Mouse (Mus musculus) embryonic facial prominence, embryonic 10.5 days (tissue): ENCODE results near the gene Rubcn. TPM values are rescaled to one million over a fixed set of nuclear protein-coding genes. Genes with fewer than 3 reads are reported as not detected.
"Not testable (repeated sequence)": the region's sequence is repeated elsewhere in the genome, so short reads cannot be mapped to it uniquely, and the experiment has no call there.

Experiments
- DNase-seq: peaks from one replicate; pipeline ENCODE4 v3.0.0-alpha.2; 2017; ENCODE audit warnings: low spot score
- H3K27ac ChIP-seq: fragments of 300-500 bp; sonication (generic); replicated peaks from 2 replicates; pipeline ENCODE4 v1.5.1; 2016; ENCODE audit warnings: mild to moderate bottlenecking
- H3K27me3 ChIP-seq: fragments of 300-500 bp; sonication (generic); replicated peaks from 2 replicates; pipeline ENCODE4 v1.6.1; 2016; ENCODE audit warnings: low read depth, mild to moderate bottlenecking; ENCODE audit not compliant: poor library complexity, severe bottlenecking
- H3K36me3 ChIP-seq: fragments of 300-500 bp; sonication (generic); replicated peaks from 2 replicates; pipeline ENCODE4 v1.6.1; 2016; ENCODE audit warnings: mild to moderate bottlenecking, moderate library complexity
- H3K4me1 ChIP-seq: fragments of 300-500 bp; sonication (generic); 2 replicates; pipeline ENCODE4 v1.6.1; 2016
- H3K4me3 ChIP-seq: fragments of 300-500 bp; sonication (generic); 2 replicates; pipeline ENCODE4 v1.5.1; 2016; ENCODE audit warnings: mild to moderate bottlenecking, moderate library complexity
- H3K9me3 ChIP-seq: fragments of 300-500 bp; sonication (generic); 2 replicates; pipeline ENCODE4 v1.6.1; 2016; ENCODE audit warnings: mild to moderate bottlenecking
- WGBS: fragments of 180-500 bp; shearing (Covaris S2); methylation state at CpG from one replicate; pipeline ENCODE4 v1.1.7; 2016; 5-methylcytosine and 5-hydroxymethylcytosine counted together
- polyA plus RNA-seq: library from polyadenylated mRNA; unstranded; fragments of >200 nt; fragmentation: Nextera tagmentation; extraction: Ambion mirVana; gene quantifications from 2 replicates; pipeline ENCODE4 v1.2.1, GENCODE M21; 2016

Rubcn gene
- polyA plus RNA-seq, 1 experiment from 2014 or later = 17.7 TPM

DNA sequence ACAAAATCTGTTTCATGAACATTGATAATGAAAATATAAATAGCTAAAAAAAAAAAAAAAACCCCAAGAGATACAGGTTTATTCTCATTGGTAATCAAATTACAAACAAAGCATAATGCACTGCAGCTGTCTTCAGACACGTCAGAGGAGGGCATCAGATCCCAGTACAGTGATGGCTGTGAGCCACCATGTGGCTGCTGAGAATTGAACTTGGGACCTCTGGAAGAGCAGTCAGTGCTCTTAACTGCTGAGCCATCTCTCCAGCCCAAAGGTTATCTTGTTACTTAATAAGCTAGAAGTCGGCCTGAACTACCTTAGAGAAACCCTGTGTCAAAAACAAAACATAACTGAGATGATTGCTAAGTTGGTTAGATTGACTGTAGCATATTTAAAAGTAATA lies 12.3 kb upstream of the Rubcn start:
- no peaks in the 10 kb centered on the region for H3K4me1 ChIP-seq
- no peak overlapping the region for H3K4me3 ChIP-seq
- H3K27ac ChIP-seq = no peak overlapping the region
- WGBS = 69% methylated on average over 2 of the region's 2 CpGs
- DNase-seq = no peak
- no peaks in the 10 kb centered on the region for H3K27me3 ChIP-seq
- no peaks in the 10 kb centered on the region for H3K9me3 ChIP-seq
- H3K36me3 ChIP-seq = peaks cover 87% of the 10 kb centered on the region

DNA sequence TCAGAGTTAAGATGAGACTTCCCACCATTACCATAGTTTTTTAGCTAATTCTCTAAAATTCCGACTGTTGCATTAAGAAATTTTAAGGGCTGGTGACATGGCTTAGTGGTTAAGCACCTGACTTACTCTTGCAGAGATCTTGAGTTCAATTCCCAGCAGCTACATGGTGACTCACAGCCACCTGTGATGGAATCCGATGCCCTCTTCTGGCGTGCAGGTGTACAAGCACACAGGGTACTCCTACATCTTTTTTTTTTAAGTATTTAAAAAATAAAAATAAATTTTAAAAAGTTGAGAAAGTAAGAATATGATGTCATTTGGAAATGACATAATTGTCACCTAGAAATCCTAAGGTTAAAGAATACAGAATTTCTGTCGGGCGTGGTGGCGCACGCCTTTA lies 10.4 kb upstream of the Rubcn start:
- Histone ChIP-seq H3K27ac (no peak overlapping the region), H3K4me1 (no peaks in the 10 kb centered on the region), H3K27me3 (no peaks in the 10 kb centered on the region), H3K9me3 (no peaks in the 10 kb centered on the region), H3K36me3 (peaks cover 80% of the 10 kb centered on the region), H3K4me3 (no peak overlapping the region)
- DNase-seq = no peak
- 88% methylated on average over 7 of the region's 7 CpGs for WGBS

DNA sequence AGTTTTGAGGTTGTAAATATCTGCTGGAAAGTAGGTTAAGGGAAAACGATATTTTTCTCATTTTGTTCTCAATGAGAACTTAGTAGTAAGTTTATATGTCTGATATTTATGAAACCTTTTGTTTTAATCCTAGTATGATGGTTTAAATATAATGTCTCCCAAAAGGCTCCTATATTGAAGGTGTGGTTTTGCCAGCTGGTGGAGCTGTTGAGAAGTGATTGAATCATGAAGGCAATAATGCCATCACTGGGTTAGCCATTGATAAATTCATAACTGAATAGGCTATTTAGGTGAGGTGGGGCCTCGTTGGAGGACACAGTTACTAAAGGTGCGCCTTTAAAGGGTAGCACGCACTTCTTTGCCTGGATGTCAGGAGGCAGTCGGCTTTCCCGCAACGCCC lies 4.0 kb upstream of the Rubcn start:
- no peak for DNase-seq
- 81% methylated on average over 7 of the region's 7 CpGs for WGBS
- no peak overlapping the region for H3K4me3 ChIP-seq
- H3K27ac ChIP-seq = no peak overlapping the region
- H3K9me3 ChIP-seq = no peaks in the 10 kb centered on the region
- H3K27me3 ChIP-seq = no peaks in the 10 kb centered on the region
- peaks cover 14% of the 10 kb centered on the region for H3K4me1 ChIP-seq
- H3K36me3 ChIP-seq = peaks cover 27% of the 10 kb centered on the region

DNA sequence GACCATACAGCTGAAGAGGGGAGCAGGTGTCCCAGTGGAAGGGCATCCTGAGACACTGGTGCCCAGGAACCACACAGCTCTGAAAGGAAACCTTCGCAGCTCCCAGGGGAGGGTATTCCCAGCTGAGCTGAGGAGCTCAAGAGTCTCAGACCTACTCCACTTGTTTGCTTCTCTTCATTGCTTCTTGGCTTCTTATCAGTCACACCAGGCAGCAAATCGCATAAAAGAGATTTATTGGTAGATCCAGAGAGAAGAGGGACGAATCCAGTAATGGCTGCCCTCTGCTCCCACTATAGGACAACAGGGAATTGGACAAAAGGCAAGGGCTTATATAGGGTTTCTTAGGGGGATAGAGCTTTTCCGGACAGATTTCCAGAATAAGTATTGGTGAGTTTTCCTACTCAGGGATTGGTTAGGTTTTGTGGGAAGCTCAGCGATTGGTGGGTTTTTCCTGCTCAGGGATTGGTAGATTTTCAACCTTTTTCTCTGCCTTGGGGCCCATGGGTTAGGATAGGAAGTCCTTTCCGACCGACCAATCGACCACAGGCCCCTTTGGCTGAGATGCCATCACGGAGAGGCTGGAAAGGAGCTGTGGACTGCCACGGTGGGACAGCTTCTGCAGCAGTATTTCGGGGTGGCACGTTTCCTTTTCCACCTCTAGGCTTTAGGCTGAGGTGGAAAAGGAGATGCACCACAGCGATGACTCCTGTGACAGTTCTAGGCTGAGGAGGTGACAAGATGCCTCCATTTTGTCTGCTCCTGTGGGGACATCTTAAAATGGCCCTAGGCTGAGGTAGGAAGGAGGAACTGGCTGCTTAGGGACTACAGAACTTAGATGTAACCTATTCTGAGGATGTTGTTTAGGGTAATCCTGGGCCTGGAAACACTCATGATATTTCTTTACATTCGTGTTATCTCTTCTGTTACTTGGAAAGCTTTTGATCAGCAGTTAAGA lies 1.7 kb upstream of the Rubcn start:
- Histone ChIP-seq H3K9me3 (no peaks in the 10 kb centered on the region), H3K4me3 (peak overlapping the region; percentile 94), H3K27me3 (no peaks in the 10 kb centered on the region), H3K27ac (no peak overlapping the region; the same call in 1 of the 2 replicates), H3K36me3 (peaks cover 8% of the 10 kb centered on the region), H3K4me1 (peaks cover 14% of the 10 kb centered on the region)
- 90% methylated on average over 14 of the region's 14 CpGs for WGBS
- DNase-seq = peak; percentile 12

DNA sequence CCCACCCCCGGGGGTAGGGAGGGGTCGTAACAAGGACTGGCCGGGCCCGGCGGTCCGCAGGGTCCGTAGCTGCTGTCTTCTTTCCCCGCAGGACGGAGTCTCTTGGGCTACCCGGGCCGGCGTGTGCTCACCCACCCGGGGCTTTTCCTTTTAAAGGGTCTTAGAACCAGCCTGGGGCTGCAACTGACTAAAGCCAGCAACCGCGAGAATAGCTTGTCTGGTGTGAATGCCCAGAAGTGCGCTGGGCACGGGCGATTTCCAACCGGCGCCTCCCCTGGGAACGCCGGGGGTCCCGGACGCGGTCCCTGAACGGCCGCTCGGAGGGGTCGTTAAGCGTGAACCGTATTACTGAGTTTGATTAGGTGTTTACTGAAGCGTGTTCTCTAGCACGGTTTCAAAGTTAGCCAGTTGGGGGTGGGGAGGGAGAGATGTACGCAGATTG lies 612 bp upstream of the Rubcn start:
- DNase-seq = no peak
- peaks cover 4% of the 10 kb centered on the region for H3K36me3 ChIP-seq
- peaks cover 14% of the 10 kb centered on the region for H3K4me1 ChIP-seq
- 0% methylated on average over 34 of the region's 34 CpGs for whole genome bisulfite sequencing
- H3K27ac ChIP-seq = peak overlapping the region; percentile 93
- H3K9me3 ChIP-seq = no peaks in the 10 kb centered on the region
- peak overlapping the region; percentile 94 for H3K4me3 ChIP-seq
- no peaks in the 10 kb centered on the region for H3K27me3 ChIP-seq

DNA sequence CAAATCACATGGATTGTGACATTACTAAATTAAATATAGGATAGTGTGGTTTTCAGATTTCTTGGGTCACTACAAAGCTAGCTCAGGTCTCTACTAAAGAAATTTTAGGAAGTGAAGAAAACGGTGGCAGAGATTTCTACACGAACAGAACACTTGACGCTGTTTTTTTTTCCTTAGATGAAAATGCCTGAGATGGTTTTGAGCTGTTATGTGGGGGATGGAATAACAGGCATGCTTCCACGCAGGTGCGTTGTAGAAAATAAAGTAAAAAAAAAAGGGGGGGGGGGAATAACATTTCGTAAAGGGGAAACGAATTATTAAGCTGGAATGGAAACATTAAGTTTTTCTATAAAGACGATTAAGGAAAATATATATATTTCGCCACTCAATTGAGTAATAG lies 735 bp downstream of the Rubcn start:
- no peak for DNase-seq
- Histone ChIP-seq H3K4me3 (peak overlapping the region; percentile 94), H3K27ac (no peak overlapping the region)

DNA sequence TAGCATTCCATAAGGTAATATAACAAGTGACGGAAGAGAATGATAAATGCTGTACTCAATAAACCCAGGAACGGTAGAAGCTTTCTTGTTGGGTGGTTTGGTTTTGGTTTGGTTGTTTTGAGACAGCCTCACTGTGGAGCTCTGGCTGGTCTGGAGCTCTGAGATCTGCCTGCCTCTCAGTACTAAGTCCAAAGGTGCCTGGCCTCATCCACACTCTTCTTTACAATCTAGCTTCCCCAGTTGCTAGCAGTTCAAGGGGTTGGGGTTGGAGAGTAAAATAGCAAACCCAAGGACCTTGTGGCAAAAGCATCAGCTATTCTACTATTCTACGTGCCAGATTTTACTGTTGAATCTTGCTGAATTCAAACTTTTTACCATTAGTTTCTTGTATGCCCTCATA lies 1.7 kb downstream of the Rubcn start:
- Histone ChIP-seq H3K4me3 (no peak overlapping the region), H3K27me3 (no peaks in the 10 kb centered on the region)

More for the DNA sequence above, 735 bp downstream of the Rubcn start:
- H3K36me3 ChIP-seq = peaks cover 4% of the 10 kb centered on the region
- H3K27me3 ChIP-seq = no peaks in the 10 kb centered on the region
- H3K4me1 ChIP-seq = peaks cover 14% of the 10 kb centered on the region
- no peaks in the 10 kb centered on the region for H3K9me3 ChIP-seq
- 35% methylated on average over 9 of the region's 9 CpGs for WGBS

DNA sequence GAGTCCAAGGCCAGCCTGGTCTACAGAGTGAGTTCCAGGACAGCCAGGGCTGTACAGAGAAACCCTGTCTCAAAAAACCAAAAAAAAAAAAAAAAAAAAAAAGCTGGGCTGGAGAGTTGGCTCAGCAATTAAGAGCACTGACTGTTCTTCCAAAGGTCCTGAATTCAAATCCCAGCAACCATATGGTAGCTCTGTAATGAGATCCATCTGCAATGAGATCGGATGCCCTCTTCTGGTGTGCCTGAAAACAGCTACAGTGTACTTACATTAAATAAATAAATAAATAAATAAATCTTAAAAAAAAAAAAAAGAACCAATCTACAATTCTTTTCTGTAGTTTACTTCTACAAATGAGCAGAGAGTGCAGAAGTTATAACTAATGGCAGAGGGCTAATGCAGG lies 2.3 kb downstream of the Rubcn start:
- DNase-seq, H3K27ac ChIP-seq, H3K9me3 ChIP-seq, H3K36me3 ChIP-seq, H3K4me3 ChIP-seq, H3K27me3 ChIP-seq: not testable (repeated sequence)
- 57% methylated on average over 1 of the region's 1 CpGs for WGBS
- H3K4me1 ChIP-seq = peaks cover 12% of the 10 kb centered on the region

More for the DNA sequence above, 1.7 kb downstream of the Rubcn start:
- DNase-seq = no peak
- H3K36me3 ChIP-seq = peaks cover 4% of the 10 kb centered on the region
- H3K9me3 ChIP-seq = no peaks in the 10 kb centered on the region
- peaks cover 12% of the 10 kb centered on the region for H3K4me1 ChIP-seq
- no peak overlapping the region for H3K27ac ChIP-seq
- 90% methylated on average over 3 of the region's 3 CpGs for WGBS

DNA sequence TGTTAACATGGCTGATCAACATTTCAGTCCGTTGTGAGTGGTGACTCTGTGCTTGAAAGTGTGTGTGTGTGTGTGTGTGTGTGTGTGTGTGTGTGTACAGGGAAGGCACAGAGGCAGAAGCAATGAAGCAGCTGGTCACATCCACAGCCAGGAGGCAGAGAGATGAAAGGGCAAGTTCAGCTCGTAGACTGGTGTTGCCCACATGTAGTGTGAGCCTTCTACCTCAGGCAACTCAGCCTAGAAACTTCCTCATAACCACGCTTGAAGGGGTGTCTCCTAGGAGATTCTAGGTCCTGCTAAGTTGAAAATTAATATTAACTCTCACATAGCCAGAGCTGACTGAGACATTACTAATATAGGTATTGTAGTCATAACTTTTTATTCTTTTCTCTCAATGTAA lies 4.2 kb downstream of the Rubcn start:
- 68% methylated on average over 3 of the region's 3 CpGs for WGBS
- Histone ChIP-seq H3K4me1 (peaks cover 5% of the 10 kb centered on the region), H3K36me3 (no peaks in the 10 kb centered on the region), H3K27ac (no peak overlapping the region), H3K9me3 (no peaks in the 10 kb centered on the region), H3K27me3 (no peaks in the 10 kb centered on the region), H3K4me3 (no peak overlapping the region)
- DNase-seq = no peak

DNA sequence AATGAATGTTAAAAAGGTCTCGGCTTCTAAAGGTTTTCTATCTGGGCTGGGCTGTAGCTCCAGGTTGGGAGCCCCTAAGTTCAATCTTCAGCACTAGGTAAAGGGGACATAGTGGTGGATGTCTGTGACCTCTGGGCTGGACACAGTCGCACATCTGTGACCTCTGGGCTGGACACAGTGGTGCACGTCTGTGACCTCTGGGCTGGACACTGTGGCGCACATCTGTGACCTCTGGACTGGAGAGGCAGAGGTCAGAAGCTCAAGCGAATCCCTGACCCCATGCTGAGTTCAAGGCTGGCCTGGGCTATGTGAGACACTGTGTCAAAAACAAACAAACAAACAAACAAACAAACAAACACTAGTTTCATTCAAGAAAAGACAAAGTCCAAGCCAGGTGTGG lies 7.3 kb downstream of the Rubcn start:
- DNase-seq = no peak
- 65% methylated on average over 5 of the region's 5 CpGs for WGBS
- H3K27ac ChIP-seq = no peak overlapping the region
- H3K27me3 ChIP-seq = no peaks in the 10 kb centered on the region
- peaks cover 17% of the 10 kb centered on the region for H3K4me1 ChIP-seq
- H3K9me3 ChIP-seq = no peaks in the 10 kb centered on the region
- H3K4me3 ChIP-seq = no peak overlapping the region
- H3K36me3 ChIP-seq = no peaks in the 10 kb centered on the region

DNA sequence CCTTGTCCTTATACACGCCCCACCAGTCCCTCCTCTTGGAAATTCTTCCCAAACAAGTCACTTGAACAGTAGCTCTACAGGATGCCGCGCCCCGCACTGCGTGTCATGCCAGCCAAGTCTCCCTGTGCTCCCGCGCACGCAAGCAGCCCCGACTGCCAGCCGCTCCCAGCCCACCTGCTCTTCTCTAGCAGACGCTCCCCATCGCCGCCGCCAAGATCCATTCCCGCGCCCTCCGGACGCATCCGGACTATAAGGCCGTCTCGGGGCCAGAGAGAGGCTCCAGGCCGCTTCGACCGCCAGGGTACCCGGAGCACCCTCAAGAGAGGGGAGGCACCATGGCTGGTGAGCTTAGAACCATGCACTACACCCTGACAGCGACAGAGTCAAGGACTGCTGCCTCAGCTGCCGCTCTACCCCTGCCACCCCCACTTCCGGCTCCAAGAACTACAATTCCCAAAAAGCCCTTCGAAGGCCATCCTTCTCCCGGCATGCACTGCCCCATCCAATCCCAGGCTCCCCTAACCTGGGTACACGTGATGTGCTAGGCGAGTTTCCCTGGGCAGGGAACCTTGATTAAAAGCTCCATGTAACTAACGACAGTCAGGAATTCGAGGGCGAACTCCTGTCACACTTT lies 9.5 kb downstream of the Rubcn start:
- peak; percentile 90 for DNase-seq
- H3K9me3 ChIP-seq = no peaks in the 10 kb centered on the region
- peak overlapping the region; percentile 83 for H3K27ac ChIP-seq
- peak overlapping the region; percentile 84 for H3K4me3 ChIP-seq
- H3K4me1 ChIP-seq = peaks cover 17% of the 10 kb centered on the region
- WGBS = under 1% methylated on average over 35 of the region's 35 CpGs
- H3K36me3 ChIP-seq = no peaks in the 10 kb centered on the region
- no peaks in the 10 kb centered on the region for H3K27me3 ChIP-seq

DNA sequence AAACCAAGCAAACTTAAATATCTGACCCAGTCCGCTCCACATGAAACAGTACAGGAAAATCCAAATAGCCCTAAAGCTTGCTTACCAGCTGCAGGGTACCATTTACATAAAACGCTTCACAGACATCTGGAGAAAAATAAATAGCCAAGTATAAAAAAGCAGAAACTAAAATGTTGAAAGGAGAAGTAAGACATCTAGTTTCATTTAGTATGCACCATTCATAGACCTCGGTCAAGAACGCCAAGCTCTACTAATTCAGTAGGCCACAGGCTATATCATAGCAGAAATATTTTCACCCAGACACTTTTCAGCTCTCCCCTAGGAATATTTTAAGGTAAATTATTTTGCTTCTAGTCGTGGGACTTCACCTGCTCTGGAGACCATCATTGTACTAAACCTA lies 10.9 kb downstream of the Rubcn start:
- 89% methylated on average over 5 of the region's 5 CpGs for WGBS
- Histone ChIP-seq H3K27ac (no peak overlapping the region), H3K4me1 (peaks cover 17% of the 10 kb centered on the region), H3K36me3 (no peaks in the 10 kb centered on the region), H3K4me3 (peak overlapping the region; percentile 84; the same call in 1 of the 2 replicates), H3K9me3 (no peaks in the 10 kb centered on the region), H3K27me3 (no peaks in the 10 kb centered on the region)
- no peak for DNase-seq

DNA sequence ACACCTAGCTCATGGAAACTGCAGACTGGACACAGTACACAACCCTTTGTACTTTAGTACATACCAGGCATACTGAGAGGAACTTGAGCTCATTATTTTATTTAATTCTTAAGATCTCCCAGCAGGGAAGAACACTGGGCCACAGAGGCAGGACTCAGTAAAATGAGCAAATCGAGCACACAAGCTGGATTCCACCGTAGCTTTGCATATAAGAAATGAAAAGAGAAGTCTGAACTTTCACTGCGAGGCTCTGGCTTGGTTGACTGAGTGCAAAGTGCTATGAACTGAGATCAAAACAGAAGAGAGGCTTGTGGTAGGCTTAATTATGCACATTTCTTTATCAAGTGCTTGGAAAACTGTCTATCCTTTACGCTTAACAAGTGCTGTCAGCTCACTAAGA lies 12.2 kb downstream of the Rubcn start:
- WGBS = 93% methylated on average over 4 of the region's 4 CpGs

More for the DNA sequence above, 12.2 kb downstream of the Rubcn start:
- H3K36me3 ChIP-seq = peaks cover 7% of the 10 kb centered on the region
- no peaks in the 10 kb centered on the region for H3K9me3 ChIP-seq
- H3K4me3 ChIP-seq = no peak overlapping the region
- no peak for DNase-seq
- H3K27ac ChIP-seq = no peak overlapping the region
- peaks cover 17% of the 10 kb centered on the region for H3K4me1 ChIP-seq
- H3K27me3 ChIP-seq = no peaks in the 10 kb centered on the region
